Mouse (Mus musculus): ENCODE data around the gene Vps13c.
A peak's percentile ranks its signal among the peaks of the same experiment; 100 is the strongest.

Gene Vps13c

GRCm38 (mm10) chr9:68016255-68016954 is 176.2 kb downstream of the Vps13c start:
- DNase-seq (ENCODE audit: low read depth, low spot score) = peak; percentile 30

DNA sequence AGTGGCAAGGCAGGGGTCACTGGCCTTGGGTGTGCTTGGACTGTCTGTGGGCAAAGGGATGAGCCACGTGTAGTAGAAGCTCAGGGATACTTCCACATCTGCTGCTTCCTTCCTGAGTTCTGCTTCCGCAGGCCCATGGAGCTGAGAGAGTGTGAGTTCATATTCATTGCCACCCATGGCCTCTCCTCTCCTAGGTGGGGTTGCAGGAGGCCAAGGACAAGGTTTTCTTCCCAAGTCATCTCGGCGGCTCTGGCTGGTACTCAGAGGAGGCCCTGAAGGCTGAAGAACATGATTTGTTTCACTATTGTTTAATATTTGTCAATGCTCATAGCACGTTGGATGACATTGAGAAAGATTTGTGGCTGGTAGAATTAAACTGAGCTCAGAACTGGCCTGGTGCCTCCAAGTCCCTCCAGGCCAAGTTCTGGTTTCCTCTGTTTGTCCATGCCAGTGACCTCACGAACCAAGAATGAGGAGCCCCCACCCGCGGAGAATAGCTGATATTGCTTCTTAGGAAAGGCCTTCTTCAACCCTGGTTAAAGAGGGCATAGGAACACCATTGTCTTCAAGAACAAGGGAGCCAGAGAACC is 180.7 kb downstream of the Vps13c start:
- DNase-seq (ENCODE audit: low read depth, low spot score) = no peak

DNA sequence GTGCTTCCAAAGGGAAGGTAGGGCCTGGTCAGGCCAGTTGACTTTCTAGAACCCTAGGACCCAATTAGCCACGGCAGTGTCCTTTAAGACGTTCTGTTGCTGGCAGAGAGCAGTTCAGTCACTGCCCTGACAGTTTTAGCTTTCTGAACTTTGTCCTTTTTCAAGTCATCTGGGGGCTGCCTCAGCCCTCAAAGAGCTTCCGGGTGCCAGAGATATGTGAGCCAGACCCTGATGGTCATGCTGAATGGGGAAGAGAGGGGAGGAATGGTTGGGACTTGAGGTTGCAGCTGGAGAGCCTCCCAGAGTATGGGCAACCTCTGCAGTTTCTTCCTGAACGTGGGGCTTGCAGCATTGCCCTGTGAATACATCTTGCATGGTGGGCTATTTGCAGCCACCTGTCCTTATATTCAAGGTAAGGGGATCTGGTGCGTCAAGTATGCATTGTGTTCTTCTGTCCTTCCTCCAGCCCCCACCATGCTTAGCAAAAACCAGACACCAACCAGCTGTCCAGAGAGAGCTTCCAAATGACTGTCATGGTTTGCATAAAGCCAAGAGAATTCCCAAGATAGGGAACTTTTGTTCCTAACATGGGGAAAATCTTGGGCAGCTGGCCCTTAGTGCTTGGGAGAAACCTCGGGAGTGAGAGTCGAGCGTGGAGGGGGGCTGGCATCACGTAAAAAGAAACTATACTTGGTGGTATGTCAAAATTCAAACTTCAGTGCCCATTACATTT is 182.3 kb downstream of the Vps13c start:
- no peak for DNase-seq (ENCODE audit: low read depth, low spot score)

DNA sequence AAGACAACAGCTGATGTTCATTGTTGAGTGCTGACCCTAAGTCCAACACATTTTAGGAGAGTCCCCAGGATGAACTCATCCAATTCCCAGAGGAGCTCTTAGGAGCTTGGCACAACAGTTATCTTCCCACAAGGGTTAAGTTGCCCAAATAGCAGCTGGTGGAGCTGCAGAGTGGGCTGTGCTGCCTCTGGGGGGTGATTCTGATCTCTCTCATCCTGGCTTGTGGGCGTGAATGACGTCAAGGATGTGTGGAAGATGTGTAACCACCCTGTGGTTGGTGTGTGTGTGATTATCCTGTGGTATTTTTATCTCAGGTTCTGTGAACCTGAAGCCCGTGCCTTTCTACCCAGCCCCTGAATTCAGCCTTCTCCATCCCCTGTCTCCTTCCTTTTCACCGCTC is 188.4 kb downstream of the Vps13c start:
- no peak for DNase-seq (ENCODE audit: low read depth, low spot score)

DNA sequence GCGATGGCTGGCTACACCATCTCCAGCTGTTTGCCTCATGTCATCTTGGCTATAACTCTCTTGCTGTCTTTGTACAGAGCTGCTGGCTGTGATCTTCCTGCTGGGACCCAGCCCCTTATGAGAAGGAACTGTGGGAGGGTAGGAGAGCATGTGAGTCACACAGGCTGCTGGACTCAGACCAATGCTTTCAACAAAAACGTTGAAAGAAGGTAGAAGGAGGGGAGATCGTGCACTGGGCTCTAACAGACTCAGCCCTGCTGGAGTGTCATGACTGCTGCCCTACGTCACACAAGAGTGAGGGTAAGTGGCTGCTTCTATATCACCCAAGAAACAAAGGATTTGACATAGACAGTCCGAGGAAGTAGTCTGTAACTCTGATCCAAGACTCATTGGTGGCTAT is 193.6 kb downstream of the Vps13c start:
- no peak for DNase-seq (ENCODE audit: low read depth, low spot score)
